Mouse (Mus musculus): ENCODE measurements around the gene Krtap28-13.

The Krtap28-13 gene

DNA sequence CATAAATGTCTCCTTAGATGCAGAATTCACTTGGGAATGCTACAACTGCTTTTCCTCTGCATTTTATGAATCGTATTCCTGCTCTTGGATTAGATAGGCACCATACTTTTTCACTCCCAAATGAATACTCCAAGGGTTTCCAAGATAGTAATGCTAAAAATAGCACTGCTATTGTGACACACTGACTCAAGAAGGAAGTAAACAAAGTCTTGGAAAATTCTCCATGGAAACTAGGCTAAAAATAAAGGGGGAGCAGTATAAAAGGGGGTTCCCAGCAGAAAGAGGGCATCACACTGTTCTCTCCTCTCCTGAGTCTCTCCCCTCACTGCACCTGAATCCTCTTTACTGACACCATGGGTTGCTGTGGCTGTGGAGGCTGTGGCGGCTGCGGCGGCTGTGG, at the start of gene Krtap28-13:
Krtap28-13 (plus strand) TSS at position 288 of the 400 bp plus-strand sequence.
- ATAC-seq (ENCODE audit: insufficient number of reproducible peaks, low FRiP score, low TSS enrichment) = no peak

GRCm38 (mm10) chr1:83014477-83014876, 46.3 kb upstream of the Krtap28-13 start:
- ATAC-seq (ENCODE audit: insufficient number of reproducible peaks, low FRiP score, low TSS enrichment) = no peak

- ATAC-seq (ENCODE audit: insufficient number of reproducible peaks, low FRiP score, low TSS enrichment) = no peak
Measured at GRCm38 (mm10) chr1:83015329-83015879, 45.3 kb upstream of the Krtap28-13 start.

- no peak for ATAC-seq (ENCODE audit: insufficient number of reproducible peaks, low FRiP score, low TSS enrichment)
Measured at GRCm38 (mm10) chr1:83016556-83016955, 44.2 kb upstream of the Krtap28-13 start.

- ATAC-seq (ENCODE audit: insufficient number of reproducible peaks, low FRiP score, low TSS enrichment) = no peak
Measured at GRCm38 (mm10) chr1:83031950-83032349, 28.8 kb upstream of the Krtap28-13 start.

DNA sequence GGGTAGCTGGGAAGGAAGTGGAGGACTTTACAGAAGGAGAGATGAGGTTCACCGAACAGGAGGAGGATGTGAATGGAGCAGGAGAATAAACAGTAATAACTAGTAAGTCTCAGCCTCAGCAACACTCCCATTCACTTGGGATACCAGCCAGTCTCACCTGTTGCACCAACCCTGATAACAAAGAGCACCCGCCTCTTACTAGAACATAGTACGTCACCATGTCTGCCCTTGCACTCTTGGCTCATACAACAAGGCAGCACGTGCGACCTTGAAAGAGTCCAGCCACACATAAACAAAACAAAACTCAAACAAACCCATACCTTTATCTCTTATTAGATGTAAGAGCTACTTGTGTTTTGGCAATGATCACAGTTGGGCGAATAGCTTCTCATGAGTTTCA, 28.2 kb upstream of the Krtap28-13 start:
- ATAC-seq (ENCODE audit: insufficient number of reproducible peaks, low FRiP score, low TSS enrichment) = no peak

GRCm38 (mm10) chr1:83034509-83034908, 26.2 kb upstream of the Krtap28-13 start:
- no peak for ATAC-seq (ENCODE audit: insufficient number of reproducible peaks, low FRiP score, low TSS enrichment)

DNA sequence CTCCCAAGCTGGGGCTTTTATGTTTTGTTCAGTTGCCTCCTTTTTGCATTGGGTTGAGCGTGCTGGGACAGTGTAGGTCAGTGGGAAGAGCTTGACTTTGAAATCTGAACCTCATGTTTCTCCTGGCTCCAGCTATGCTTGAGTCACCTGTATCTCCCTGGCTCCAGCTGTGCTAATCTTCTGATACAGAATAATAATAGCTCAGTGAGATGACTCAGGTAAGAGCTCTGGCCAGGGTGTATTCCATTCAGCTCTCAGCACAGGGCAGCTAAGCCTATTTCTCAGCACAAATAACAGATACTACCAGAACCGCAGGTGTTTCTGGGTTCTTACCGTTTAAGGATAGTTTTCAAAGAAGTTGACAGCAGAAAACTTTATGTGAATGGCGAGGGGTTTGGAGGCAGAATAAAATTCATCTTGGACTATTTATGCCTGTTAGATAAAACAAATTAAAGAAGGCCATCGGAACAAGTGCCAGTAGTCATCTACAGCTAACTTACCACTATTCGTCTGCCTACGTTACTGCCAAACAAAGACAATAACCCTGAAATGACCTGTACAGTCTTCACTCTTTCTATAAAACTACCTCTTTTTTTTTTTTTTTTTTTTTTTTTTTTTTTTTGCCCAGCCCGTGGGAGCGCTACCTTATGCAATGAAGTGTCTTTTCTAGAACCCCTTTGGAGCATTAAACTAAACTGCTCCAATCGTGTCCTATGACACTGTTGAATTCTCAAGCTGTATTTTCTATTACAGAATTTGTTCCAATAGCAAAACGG, 23.6 kb upstream of the Krtap28-13 start:
- ATAC-seq (ENCODE audit: insufficient number of reproducible peaks, low FRiP score, low TSS enrichment) = no peak

GRCm38 (mm10) chr1:83038109-83038672, 22.5 kb upstream of the Krtap28-13 start, which contains the start of gene Slc19a3:
Gene Slc19a3 (minus strand): TSS chr1:83038448.
- peak; percentile 95 for ATAC-seq (ENCODE audit: insufficient number of reproducible peaks, low FRiP score, low TSS enrichment)

DNA sequence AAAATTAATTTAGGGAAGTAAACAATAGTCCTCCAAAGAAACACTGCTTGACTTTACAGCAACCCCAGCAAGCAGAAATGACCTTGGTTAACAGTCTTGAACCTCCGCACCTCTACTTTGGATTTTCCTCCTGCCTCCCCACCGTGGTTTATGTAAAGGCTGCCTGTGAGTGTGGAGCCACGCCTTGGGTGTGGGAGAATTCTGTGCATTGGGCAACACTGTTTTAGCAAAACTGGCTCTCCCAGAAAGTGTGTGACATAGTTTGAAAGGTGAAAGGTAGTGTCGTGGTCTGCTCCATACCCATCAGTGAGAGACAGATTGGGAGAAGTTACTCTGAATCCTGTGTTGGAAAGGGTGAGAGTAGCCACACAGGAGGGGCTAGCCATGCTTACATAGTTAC, 21.6 kb upstream of the Krtap28-13 start:
- no peak for ATAC-seq (ENCODE audit: insufficient number of reproducible peaks, low FRiP score, low TSS enrichment)

DNA sequence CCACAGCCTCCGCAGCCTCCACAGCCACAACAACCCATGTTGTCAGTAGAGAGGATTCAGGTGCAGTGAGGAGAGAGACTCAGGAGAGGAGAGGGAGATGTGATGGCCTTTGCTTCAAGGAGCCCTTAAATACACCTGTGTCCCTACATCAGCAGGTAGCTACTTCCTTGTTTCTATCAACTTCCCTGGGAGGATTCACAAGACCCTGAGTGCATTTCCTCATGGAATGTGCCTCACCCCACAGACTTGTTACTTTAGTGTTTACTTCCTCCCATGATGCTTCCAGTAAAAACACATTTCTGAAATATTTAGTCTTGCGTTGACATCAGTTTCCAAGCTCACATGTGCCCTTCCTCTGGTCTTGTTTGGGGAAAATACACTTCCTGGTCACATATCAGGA, 18.4 kb upstream of the Krtap28-13 start, which contains the start of gene Krtap28-10:
Krtap28-10 (minus strand) TSS at position 101 of the 400 bp plus-strand sequence.
- ATAC-seq (ENCODE audit: insufficient number of reproducible peaks, low FRiP score, low TSS enrichment) = no peak

GRCm38 (mm10) chr1:83044882-83045427, 15.8 kb upstream of the Krtap28-13 start, which contains the start of gene Gm47969:
Gene Gm47969 (plus strand): TSS chr1:83044932.
- ATAC-seq (ENCODE audit: insufficient number of reproducible peaks, low FRiP score, low TSS enrichment) = no peak

DNA sequence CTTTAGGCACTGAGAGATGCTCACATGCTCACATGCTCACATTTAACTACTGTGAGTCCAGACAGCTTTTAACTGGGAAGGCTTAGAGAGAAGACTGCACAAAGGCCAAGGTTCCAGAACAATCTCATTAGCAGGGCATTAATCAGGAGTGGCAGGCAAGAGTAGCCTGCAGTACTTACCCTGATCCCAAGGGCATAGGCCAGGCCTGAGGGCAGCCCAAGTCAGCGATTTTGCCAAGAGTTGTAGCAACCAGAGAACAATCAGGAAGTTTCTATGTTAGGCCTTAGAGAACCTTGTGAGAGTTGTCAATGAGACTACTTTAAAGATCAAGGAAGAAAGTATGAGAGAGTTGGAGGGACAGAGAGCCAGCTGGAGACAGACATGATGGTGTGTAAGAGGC, 2.2 kb upstream of the Krtap28-13 start:
- no peak for ATAC-seq (ENCODE audit: insufficient number of reproducible peaks, low FRiP score, low TSS enrichment)

DNA sequence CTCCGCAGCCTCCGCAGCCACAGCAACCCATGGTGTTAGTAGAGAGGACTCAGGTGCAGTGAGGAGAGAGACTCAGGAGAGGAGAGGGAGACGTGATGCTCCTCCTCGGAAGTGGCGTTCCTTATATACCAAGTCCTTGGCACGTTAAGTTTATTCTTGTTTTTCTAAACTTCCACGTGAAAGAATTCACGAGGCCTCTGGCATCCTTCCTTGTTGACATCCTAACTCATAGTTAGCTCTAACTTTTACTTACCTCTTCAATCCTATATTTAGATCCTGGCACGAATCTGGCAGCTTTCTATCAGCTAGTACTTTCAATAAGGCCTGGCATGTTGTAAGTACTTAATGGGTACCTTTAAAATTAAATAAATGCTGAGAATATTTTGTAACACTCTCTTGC, 1.5 kb upstream of the Krtap28-13 start, which contains the start of gene A030005K14Rik:
A030005K14Rik (minus strand) TSS at position 101 of the 400 bp plus-strand sequence.
- ATAC-seq (ENCODE audit: insufficient number of reproducible peaks, low FRiP score, low TSS enrichment) = no peak

- ATAC-seq (ENCODE audit: insufficient number of reproducible peaks, low FRiP score, low TSS enrichment) = no peak
Measured at GRCm38 (mm10) chr1:83064851-83065250, 4.1 kb downstream of the Krtap28-13 start.

DNA sequence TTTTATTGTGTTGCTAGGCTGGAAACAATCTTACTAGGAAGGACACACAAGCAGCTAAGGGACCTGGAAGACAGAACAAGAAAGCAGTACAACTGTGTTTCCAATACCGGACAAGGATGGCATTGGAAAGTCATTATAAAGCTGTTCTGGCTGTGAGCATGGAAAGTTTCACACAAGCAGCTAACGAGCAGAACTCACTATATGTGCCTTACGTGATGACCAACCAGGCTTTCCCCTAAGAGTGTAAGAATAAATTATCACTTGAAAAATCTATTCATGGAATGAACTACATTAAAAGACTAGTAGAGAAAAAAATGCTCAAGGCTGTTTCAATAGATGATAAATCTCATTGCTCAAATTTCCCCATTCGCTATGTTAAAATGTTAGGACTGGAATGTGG, 5.8 kb downstream of the Krtap28-13 start:
- no peak for ATAC-seq (ENCODE audit: insufficient number of reproducible peaks, low FRiP score, low TSS enrichment)

DNA sequence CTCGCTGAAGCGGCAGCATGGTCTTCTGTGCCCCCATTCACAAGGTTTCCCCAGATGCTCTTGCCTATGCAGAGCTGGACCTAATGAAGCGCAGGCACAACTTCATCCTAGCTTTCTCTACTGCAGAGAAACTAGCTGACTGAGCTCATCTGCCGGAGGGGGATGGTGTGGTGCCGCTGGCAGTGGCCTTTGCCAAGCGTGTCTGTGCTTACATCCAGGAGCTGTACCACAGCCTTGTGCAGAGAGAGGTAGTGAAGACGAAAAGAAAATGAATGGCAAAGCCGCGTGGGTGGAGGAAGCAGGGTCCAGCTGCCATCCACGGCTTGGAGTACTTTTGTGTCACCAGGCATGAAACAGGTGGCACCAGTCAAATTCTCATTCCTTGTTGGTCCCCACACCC, 6.5 kb downstream of the Krtap28-13 start:
- ATAC-seq (ENCODE audit: insufficient number of reproducible peaks, low FRiP score, low TSS enrichment) = no peak

GRCm38 (mm10) chr1:83075526-83076189, 14.9 kb downstream of the Krtap28-13 start:
- 0 out of 2 replicates have a peak, but pooled peaks have one; percentile 10 for ATAC-seq (ENCODE audit: insufficient number of reproducible peaks, low FRiP score, low TSS enrichment)

DNA sequence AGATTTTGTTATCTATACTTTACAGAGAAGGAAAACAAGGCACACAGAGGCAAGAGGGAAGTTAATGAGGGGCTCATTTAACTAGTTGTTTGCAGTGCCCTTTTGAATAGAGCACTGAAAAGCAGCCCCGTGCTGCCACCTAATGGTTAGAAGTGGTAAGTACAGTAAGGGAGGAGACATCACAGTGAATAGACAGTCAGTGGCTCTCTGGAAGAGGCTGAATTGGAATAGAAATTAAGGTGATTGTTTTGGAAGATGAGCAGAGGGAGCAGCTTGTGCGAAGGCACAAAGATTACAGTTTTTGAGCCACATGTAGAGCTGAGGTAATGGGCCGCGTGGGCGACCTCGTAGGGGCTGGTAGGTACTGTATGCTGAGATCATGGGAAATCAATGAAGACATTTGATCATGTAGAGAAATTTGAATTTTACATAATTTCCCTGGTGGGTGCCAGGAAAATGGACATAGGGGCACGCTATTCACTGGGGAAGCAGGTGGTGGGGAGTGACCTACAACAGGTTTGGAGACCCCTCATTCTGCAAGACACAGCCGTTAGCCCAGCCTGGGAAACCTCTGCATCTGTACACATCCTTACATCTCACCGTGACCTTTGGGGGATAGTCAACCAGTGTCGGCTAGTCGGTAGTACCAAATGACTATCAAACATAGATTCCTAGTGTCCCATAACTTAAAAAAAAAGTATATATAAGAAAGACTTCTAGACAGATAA, 15.6 kb downstream of the Krtap28-13 start:
- peak; percentile 40; the same call in 1 of the 2 replicates for ATAC-seq (ENCODE audit: insufficient number of reproducible peaks, low FRiP score, low TSS enrichment)

DNA sequence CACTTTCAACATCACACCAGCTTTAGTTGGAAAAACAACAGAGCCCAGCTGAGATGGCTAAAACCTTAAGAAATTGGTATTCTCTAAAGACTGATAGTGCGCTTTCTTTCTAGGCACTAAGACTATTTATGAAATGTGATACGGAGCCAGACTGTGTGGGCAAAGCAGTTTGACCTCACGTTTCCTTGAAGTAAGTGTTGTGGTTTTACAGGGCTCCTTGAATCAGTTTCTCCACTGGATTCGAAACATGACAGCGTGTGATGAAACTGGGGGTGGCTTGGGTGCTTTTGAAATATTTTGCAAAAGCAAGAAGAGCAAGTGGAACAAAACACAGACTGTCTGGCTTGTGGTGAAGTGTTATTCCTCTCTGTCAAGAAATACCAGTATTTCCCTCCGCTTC, 16.3 kb downstream of the Krtap28-13 start:
- ATAC-seq (ENCODE audit: insufficient number of reproducible peaks, low FRiP score, low TSS enrichment) = no peak

Measured in cerebellum, adult (tissue).